Mouse (Mus musculus) liver, adult 2 months (tissue): Measurements from ENCODE around the gene Catsper4. TPM values are rescaled to one million over a fixed set of nuclear protein-coding genes. Genes with fewer than 3 reads are reported as not detected.

Experiments used
- DNase-seq: peaks from one replicate; pipeline ENCODE4 v3.0.0-alpha.2; 2011; ENCODE audit warnings: low read depth, low spot score; ENCODE audit errors: extremely low read depth
- H3K27ac ChIP-seq: fragments of 200-500 bp; replicated peaks from 2 replicates; pipeline ENCODE4 v1.5.1; 2012; ENCODE audit warnings: low read depth, mild to moderate bottlenecking, control low read depth, inconsistent platforms, low read length; ENCODE audit not compliant: insufficient read depth
- H3K27me3 ChIP-seq: fragments of 200-500 bp; 2 replicates; pipeline ENCODE4 v1.6.1; 2012; ENCODE audit warnings: mild to moderate bottlenecking, moderate library complexity, low read length, inconsistent platforms; ENCODE audit not compliant: control insufficient read depth, insufficient read depth
- H3K36me3 ChIP-seq: fragments of 200-500 bp; 2 replicates; pipeline ENCODE4 v1.6.1; 2012; ENCODE audit warnings: low read length, inconsistent platforms; ENCODE audit not compliant: control insufficient read depth, insufficient read depth
- H3K4me1 ChIP-seq: fragments of 200-500 bp; 2 replicates; pipeline ENCODE4 v1.6.1; 2011; ENCODE audit warnings: low read length; ENCODE audit not compliant: control insufficient read depth, insufficient read depth
- H3K4me3 ChIP-seq: fragments of 200-500 bp; 2 replicates; pipeline ENCODE4 v1.5.1; 2011; ENCODE audit warnings: low read depth, mild to moderate bottlenecking, control low read depth, low read length, moderate library complexity; ENCODE audit not compliant: insufficient read depth
- H3K79me2 ChIP-seq: fragments of 200-500 bp; 2 replicates; pipeline ENCODE4 v1.6.1; 2012; ENCODE audit warnings: inconsistent platforms, mild to moderate bottlenecking, low read length, moderate library complexity; ENCODE audit not compliant: control insufficient read depth, insufficient read depth
- H3K9ac ChIP-seq: fragments of 200-500 bp; 2 replicates; pipeline ENCODE4 v1.6.1; 2012; ENCODE audit warnings: low read depth, mild to moderate bottlenecking, control low read depth, inconsistent platforms, low read length
- CTCF ChIP-seq: fragments of 200-500 bp; IDR thresholded peaks from 2 replicates; pipeline ENCODE4 v1.5.1; 2011; ENCODE audit warnings: low read depth, low read length, control low read depth
- POLR2A ChIP-seq: fragments of 200-500 bp; IDR thresholded peaks from 2 replicates; pipeline ENCODE4 v1.6.1; 2011; ENCODE audit warnings: low read length, control low read depth; ENCODE audit not compliant: insufficient read depth; ENCODE audit errors: extremely low read depth
- WGBS: fragments of 180-500 bp; shearing (Covaris S2); methylation state at CpG from one replicate; pipeline ENCODE4 v1.1.7; 2018; 5-methylcytosine and 5-hydroxymethylcytosine counted together
- polyA plus RNA-seq: library from polyadenylated mRNA; depleted of rRNA; stranded (reverse); fragments of >200 nt; gene quantifications from 2 replicates; pipeline ENCODE4 v1.2.3, GENCODE M21; 2012
- total RNA-seq: library from RNA; depleted of rRNA; stranded (reverse); fragments of >200 nt; gene quantifications from 2 replicates; pipeline ENCODE4 v1.2.3, GENCODE M21; 2014

Catsper4 gene
- total and polyA plus RNA-seq, 2 experiments, result not detected

DNA sequence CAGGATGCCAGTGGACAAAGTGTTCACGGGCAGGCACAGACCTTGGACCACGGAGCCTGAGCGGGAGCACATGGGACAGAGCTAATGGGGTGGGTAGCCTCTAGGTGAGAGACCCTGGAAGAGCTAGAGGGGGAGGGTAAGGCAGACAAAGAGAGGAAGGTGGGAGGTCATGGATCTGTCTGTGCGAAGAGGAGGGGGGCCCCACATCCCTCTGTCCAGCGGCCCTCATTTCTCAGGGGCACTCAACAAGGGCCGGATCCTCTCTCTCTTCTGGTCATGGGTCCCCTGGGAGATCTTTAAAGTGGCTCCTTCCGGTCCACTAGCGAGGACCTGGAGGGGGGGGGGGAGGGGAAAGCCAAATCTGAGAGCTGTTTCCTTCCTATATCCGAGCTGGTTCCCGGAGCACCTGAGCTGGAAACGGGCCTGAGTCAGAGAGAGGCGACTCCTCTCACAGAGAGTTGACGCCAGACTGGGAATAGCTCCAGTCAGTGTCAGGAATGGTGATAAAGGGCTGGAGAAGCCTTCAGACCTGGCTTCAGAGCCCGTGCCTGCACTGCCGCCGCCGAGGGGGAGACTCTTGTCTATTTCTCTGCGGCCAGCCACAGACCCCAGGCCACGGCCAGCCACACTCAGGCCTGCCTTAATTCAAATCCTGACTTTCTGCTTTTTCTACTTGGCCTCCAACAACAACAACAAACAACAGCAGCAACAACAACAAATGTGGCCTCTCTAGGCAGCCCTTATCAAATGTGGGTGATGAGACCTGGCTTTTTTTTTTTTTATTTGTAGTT lies 29.4 kb upstream of the Catsper4 start:
- Histone ChIP-seq H3K36me3 (no peaks in the 10 kb centered on the region), H3K27me3 (peaks cover 17% of the 10 kb centered on the region), H3K79me2 (no peaks in the 10 kb centered on the region), H3K4me3 (no peak overlapping the region), H3K27ac (no peak overlapping the region), H3K9ac (no peak overlapping the region), H3K4me1 (no peaks in the 10 kb centered on the region)
- TF ChIP-seq CTCF, result no peak
- no peak for TF ChIP-seq POLR2A
- no peak for DNase-seq
- 45% methylated on average over 19 of the region's 19 CpGs for WGBS

DNA sequence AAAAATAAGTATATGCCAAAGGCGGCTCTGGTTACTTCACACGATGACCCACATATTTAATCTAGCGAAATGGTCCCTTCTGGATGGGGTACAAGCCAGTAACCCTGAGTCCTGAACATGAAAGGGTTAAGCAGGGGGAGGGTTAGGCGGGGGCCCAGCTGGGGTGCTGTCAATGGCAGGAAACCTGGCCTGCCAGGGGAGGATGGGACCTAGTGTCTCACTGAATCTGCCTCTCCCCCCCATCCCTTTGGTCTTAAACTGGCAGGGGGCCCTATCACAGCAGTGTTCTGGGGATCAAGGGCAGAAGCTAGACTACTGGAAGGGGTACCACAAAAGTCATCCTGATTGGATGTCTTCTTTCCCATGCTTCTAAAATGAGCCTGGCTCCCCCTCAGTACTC lies 28.7 kb upstream of the Catsper4 start:
- no peaks in the 10 kb centered on the region for H3K4me1 ChIP-seq
- peaks cover 24% of the 10 kb centered on the region for H3K27me3 ChIP-seq
- no peak for DNase-seq
- TF ChIP-seq CTCF, result no peak
- no peak for TF ChIP-seq POLR2A
- H3K27ac ChIP-seq, result no peak overlapping the region
- no peaks in the 10 kb centered on the region for H3K36me3 ChIP-seq
- H3K9ac ChIP-seq, result no peak overlapping the region
- WGBS, result 64% methylated on average over 4 of the region's 4 CpGs
- no peaks in the 10 kb centered on the region for H3K79me2 ChIP-seq
- no peak overlapping the region for H3K4me3 ChIP-seq

DNA sequence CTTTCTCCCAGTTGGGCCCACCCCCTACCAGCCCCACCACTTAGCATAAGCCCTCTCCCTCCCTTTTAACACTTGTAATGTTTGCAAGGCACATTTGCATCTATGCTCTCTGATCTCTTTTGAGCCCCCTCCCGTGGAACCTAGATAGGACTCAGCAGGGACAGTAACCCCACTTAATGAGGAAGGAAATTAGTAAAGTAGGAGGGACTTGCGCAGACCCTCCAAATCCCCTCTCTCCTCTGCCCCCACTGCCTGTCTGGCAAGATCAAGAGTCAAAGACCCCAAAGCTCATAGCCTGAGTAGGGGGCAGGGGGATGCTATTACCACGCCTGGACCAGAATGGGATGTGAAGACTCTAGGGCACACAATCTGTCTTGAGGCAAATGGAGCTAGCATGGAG lies 27.7 kb upstream of the Catsper4 start:
- Histone ChIP-seq H3K27ac (no peak overlapping the region), H3K27me3 (peaks cover 26% of the 10 kb centered on the region)

DNA sequence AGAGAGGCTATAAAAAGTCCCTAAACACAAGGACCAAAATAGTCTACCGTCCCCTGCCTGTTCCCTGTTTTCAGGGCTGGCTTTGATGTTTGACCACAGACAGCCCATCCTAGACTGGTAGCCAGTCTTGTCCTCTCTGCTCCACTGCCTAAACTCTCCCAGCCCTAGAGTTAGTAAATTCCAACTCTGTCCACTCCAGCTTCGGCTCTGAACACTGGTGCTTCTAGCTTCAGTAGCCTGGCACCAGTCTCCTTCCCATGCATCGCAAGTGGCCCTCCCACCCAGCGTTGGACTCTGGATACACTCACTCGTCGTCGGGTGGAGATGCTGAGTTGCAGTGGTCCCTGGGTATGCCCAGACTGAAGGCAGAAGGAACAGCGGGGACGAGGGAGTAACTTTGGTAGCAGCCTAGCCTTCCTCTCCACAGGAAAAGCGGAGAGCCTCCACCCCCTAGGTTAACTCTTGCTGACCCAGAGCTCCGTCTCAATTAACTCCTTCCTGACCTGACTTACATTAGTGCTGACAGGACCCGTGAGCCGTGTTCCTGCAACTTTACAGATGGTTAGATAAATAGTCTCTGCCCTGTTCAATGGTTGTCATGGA lies 26.6 kb upstream of the Catsper4 start, which contains the start of gene Grrp1:
Grrp1 (minus strand) TSS at position 385 of the 603 bp plus-strand sequence.
- no peaks in the 10 kb centered on the region for H3K36me3 ChIP-seq
- H3K79me2 ChIP-seq, result no peaks in the 10 kb centered on the region
- H3K9ac ChIP-seq, result no peak within 1 kb of the TSS
- no peak for DNase-seq
- H3K27ac ChIP-seq, result no peak within 1 kb of the TSS
- no peaks in the 10 kb centered on the region for H3K4me1 ChIP-seq
- WGBS, result 6% methylated on average over 13 of the region's 13 CpGs
- no peak for TF ChIP-seq POLR2A
- TF ChIP-seq CTCF, result no peak
- H3K27me3 ChIP-seq, result peaks cover 26% of the 10 kb centered on the region
- no peak within 1 kb of the TSS for H3K4me3 ChIP-seq

More for the DNA sequence above, 27.7 kb upstream of the Catsper4 start:
- no peak overlapping the region for H3K9ac ChIP-seq
- H3K4me1 ChIP-seq, result no peaks in the 10 kb centered on the region
- TF ChIP-seq CTCF (no peak), POLR2A (no peak)
- H3K4me3 ChIP-seq, result no peak overlapping the region
- H3K79me2 ChIP-seq, result no peaks in the 10 kb centered on the region
- WGBS, result 53% methylated on average over 3 of the region's 3 CpGs
- no peak for DNase-seq
- no peaks in the 10 kb centered on the region for H3K36me3 ChIP-seq

DNA sequence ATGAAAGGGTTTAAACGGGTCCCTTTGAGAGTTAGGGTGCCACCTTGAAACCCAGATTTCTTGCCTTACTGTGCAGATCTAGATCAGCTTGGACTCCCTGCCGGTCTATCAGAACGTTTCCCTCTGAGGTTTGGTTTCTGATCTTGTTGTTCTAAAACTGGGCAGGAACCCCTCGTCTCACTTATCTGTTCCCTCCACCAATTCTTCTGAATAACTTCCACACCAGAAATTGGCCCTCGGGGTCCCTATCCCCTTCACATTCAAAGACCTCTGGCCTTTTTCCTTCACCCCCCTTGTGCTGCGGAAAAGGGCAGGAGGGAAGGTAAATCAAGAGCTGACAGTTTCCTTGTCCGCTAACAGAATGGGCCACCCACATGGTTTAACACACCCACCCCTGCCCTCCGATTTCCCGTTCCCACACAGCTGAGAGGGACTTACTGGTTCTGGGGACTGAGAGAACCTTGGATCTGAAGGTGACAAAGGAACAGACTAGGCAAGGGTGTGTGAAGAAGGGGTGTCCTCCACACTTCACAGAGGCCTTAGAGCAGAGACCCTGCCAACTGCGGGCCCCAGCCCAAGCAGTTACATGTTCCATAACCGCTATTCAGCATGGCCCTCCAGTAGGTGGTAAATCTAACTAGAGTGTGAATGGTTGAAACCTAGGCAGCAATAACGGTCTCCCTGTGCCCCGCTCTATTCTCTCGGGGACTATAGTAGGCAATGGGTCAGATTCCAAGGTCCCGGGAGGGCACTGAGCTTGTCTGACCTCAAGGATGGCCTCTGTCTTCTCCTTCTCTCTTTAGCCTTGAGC lies 25.9 kb upstream of the Catsper4 start:
- Histone ChIP-seq H3K27me3 (peaks cover 26% of the 10 kb centered on the region), H3K4me3 (no peak overlapping the region), H3K9ac (no peak overlapping the region), H3K36me3 (no peaks in the 10 kb centered on the region), H3K4me1 (no peaks in the 10 kb centered on the region), H3K79me2 (no peaks in the 10 kb centered on the region), H3K27ac (no peak overlapping the region)
- 35% methylated on average over 15 of the region's 15 CpGs for WGBS
- no peak for DNase-seq
- TF ChIP-seq CTCF (no peak), POLR2A (no peak)
